Mouse (Mus musculus): ENCODE measurements around the gene Bcar3.

The Bcar3 gene

DNA sequence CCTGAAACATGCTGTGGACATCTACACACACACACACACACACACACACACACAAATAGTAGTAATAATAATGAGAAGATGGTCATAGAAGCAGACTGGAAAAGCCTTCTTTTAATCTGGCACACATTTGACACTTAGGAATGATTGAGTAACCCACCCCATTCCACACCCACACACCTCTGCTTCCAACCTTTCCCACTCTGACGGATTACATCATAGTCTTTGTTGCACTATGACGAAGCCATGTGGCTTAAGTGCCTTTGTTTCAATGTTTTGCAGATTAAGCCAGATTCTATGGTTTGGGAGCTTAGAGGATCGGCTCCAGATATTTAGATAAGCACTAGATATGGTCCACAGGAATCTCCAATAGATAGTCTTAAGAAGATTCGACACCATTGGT, 42.1 kb downstream of the Bcar3 start:
- no peak for DNase-seq (ENCODE audit: low read depth, low spot score)

DNA sequence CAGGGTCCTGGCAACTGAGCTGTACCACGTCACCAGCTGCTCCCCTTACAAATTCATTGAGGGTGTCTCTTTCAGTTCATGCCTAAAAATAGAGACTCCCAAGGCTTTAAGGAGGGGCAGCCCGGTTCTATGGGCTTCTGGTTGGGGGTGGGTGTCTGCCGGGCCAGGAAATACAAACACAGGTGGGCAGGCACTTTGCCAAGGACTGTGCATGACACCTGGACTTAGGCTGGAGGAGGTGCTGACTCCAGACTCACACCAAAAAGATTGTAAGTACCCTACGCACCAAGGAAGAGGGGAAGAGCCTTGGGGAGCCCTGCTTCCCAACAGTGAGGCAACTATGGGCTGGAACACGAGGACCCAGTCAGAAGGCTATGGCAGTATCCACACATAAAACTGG, 44.1 kb downstream of the Bcar3 start:
- no peak for DNase-seq (ENCODE audit: low read depth, low spot score)

DNA sequence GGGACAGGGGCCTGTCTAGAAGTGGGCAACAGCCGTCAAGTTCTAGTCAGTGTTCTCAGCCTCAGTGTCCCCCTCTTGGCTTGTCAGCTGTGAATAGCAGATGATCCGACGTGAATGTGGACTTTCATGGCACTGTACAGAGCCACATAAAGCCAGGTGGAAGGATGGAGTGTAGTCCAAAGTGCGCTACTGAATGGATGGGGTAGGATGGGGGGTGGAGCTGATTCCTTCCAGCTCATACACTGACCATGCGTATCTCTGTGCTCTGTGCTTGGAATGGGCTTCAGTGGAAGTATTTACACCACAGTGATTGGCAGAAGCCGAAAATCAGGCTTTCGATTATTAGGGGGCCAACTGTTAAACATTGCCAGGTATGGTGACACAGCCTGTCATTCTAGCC, 45.0 kb downstream of the Bcar3 start:
- no peak for DNase-seq (ENCODE audit: low read depth, low spot score)

DNA sequence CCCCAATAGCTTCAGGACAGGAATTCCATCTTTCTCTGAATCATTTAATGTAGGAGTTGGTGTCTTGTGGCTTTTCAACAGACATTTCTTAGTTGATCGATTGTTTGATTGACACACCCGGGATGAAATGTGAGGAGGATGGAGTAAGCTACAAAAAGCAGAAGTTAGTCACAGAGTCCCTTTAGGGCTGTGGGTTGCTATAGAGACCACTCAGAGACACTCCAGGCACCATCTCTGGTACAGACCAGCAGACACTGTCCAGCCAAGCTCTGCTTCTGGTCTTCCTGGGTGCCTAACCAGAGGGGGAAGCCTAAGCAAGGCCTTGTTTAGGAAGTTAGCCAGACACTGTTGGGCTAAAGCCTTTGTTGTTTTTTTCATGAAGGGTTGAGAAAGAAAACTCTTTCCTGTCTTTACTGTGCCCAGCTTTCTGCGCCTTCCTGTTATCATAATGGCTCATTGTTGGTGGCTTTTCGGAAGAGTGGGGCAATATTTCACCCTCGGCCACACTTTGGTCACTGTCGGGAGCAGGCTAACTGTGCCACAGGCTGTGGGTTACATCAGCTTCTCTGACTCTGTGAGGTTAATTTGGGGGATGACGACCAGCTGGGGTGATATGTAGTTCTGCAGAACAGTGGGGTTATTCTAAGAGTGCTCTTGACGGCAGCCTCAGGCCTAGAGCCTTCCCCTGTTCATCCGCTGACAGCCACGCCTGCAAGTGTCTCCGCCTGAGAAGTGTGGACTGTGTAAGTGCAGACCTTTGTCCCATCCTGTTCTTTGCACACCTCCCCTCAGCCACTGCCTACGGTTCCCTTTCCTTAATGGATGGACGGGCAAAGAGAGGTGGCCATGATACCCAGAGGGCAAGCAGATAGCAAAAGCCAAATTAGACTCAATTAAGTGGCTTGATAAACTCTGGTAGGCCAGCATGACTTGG, 46.5 kb downstream of the Bcar3 start:
- DNase-seq (ENCODE audit: low read depth, low spot score), result no peak

DNA sequence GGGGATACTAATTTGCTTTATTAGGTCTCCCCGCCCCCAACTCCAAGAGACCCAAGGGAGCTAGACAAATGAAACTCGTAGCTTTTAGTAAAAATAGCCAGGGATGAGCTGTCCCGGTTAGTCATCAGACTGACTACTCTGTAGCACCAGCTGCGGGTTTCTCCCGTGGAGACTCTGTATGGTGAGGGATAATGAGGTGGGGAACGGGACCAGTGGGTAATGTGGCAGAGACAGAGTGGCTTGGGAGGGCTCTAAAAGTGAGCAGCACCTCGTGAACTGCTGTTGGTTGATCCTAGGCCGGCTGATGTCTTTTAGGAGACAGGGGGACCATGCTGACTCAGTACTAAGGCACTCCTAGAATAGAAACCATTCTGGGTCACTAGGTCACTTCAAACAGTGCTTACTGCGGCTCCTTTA, 49.5 kb downstream of the Bcar3 start:
- DNase-seq (ENCODE audit: low read depth, low spot score), result no peak

DNA sequence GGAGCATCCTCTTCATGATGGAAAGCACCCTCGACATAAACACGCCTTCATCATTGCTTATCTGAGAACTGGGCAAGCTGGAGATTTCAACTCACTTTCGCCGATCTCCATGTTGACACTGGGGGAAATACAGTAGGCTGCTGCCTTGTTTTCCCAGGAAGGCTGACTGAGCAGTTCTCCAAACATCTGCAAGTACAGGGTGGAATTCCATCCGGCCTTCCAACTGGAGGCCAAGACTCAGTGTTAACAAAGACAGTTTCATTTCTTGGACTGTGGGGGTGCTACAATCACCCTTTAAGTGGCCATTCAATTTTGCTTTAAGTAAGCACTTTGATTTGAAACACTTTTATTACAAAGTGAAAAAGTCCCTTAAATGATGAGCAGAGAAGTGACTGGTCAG, 50.4 kb downstream of the Bcar3 start:
- no peak for DNase-seq (ENCODE audit: low read depth, low spot score)

DNA sequence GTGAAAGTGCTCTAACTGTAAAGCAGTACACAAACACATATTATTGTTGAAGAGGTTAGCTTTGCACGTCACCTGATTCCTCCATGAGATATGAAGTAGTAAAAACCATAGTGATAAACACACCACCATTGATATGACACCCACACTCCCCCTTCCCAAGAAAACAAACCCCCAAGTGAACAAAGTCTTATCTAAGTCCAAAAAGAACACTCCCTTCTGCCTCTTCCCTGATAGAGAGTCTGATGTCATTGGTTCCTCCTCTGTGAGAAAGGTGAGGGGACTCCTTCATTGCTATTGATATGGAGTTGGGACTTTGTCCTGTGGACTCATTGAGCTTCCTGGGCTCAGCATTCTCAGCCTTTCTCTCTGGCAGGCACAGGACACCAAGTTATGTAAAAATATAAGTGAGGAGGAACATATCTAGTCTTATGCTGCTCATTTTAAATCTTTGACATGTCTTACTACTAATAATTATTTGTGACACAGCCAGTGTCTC, 52.1 kb downstream of the Bcar3 start:
- DNase-seq (ENCODE audit: low read depth, low spot score), result no peak

DNA sequence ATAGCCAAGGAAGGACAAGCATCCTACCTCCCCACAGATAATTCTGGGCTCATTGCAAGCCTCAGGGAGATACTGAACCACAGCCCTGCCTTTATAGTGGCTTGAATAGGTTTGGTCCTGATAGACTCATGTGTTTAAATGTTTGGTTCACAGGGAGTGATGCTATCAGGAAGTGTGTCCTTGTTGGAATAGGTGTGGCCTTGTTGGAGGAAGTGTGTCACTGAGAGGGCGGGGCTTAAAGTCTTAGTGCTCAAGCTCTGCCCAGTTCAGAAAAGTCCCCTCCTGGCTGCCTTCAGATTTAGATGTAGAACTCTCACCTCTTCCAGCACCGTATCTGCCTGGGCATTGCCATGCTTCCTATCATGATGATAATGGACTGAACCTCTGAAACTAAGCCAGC, 52.7 kb downstream of the Bcar3 start:
- DNase-seq (ENCODE audit: low read depth, low spot score), result no peak

DNA sequence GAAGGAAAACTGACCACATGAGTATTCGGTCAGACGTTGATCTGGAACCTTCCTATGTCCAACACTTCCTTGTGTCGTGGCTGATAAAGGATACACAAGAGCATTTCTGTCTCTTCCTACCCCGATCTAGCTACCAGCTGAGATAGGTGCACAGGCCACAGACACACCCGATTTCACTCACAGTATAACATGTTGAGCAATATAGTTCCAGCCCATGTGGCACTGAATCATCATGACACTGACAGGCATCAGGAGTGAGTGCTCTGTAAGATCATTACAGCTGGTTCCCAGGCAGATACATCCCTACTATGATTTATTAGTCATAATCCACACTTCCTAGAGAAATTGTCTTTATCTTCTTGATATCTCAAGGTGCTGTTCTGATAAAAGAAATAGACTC, 54.7 kb downstream of the Bcar3 start:
- DNase-seq (ENCODE audit: low read depth, low spot score), result no peak

DNA sequence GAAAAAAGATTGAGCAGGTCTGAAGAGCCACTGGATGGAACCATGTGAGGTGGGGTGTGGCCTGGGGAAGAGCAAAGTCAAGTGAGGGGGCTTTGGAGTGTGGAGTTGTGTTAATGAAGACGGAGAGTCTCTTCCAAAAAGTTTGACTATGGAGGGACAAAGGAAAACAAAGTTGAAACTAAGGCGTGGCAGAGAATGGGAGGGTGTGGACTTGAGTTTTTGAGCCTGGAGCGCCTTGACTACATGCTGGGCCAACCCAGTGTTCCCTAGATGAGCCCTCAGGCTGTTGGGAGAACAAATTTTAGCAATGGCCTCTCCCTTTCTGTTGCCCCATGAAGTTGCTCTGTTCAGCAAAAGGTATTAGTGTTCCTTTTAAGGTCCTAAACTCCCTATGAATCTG, 58.9 kb downstream of the Bcar3 start:
- DNase-seq (ENCODE audit: low read depth, low spot score), result no peak

DNA sequence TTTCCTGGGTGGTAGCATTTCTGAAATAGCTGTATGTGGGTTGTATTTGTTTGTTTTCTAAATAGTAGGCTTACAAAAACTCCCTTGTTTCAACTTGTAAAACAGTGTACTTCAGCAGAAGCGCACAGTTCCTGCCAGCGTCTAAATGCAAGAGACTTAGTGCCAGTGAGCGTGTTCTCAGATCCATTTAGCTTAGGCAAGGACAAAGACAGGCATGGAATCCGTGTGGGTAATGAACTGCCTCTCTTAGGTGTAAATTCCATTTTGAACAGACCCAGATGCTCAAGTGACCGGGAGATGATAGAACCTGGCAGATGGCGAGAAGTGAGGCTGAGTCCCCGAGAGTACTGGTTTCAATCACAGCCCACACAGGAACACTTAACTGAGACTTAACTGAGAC, 65.5 kb downstream of the Bcar3 start:
- peak; percentile 50 for DNase-seq (ENCODE audit: low read depth, low spot score)

DNA sequence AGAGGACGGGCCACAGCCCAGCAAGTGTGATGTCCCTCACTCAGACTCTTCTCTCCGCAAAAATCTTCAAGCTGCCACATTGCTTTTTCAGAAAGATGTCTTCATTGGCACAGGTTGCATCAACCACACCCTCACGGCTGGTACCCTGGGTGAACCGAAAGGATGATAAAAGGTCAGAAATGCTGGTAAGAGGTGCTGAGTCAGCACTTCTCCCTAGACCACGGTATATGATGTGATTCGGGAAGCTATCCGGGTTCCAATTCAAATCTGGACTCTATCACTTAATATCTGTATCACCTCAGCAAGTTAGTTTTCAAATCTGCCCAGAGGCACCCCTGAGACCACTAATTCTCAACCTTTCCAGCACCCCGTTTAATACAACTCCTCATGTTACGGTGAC, 66.0 kb downstream of the Bcar3 start:
- no peak for DNase-seq (ENCODE audit: low read depth, low spot score)

DNA sequence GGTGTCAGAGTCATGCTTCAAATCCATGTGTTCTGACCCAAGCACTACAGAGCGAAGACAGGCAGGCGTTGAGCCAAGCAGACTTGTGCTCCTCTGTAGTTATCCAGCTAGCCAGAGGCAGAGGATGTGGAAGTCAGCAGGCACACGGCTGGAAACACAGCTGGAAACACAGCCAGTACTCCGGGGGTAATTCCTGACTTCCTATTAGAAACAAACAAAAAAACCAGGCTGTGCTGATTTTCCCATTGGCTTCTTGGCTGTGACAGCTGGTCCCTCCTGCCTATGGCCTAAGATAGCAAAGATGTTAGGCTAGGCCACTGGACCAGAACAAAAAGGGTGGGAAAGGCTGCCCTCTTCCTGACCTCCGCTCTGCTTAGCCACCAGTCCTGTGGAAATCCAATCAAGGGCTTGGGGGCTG, 66.8 kb downstream of the Bcar3 start:
- DNase-seq (ENCODE audit: low read depth, low spot score), result peak; percentile 47

DNA sequence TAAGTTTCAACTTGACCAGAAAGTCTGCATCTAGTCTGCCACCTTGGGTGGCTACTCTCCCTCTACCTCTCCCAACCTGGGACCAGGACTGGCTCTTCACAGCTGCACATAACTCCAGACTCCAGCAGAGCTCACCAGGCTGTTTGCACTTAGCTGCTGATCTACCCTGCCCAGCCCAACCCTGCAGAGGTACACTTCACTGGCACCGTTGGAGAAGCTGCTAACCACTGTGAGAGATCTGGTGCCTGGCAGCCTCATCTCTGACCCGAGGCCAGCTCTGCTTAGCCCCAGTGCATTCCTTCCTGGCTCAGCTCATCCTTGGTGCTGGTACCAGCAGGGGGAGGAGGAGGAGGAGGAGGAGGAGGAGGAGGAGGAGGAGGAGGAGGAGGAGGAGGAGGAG, 68.8 kb downstream of the Bcar3 start:
- DNase-seq (ENCODE audit: low read depth, low spot score), result no peak

DNA sequence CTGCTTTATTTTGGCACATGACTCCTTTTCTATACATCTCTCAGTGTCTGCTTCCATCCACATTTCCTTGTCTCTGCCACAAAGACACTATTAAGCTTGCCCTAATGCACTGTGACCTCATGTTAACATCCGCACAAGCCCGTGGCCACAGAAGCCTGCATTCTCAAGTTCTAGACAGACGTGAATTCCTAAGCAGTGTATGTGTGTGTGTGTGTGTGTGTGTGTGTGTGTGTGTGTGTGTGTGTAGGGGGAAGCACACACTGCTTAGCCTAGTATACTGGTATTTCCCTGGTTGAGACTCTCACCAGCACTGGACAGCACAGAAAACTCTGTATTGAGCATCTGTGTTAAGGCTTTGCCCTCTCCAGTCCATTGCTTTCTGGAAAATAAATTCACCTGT, 70.6 kb downstream of the Bcar3 start:
- DNase-seq (ENCODE audit: low read depth, low spot score), result no peak

DNA sequence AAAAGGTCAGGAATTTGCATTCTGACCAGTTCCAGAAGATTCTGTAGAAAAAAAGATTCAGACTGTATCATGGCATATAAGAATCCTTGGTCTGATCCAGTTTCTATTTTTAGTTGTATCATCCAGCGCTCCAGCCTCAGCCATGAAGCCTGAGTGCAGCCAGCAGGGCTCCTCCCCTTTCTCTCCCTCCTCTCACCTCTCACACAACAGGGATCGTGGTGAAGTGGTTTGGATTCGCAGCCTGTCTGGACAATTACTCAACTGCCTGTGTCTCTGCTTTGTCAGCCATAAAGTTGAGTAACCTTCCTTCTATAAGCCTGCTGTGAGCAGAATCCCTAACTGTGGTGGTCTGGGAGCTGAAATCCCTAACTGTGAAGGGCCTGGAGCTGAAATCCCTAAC, 71.4 kb downstream of the Bcar3 start:
- DNase-seq (ENCODE audit: low read depth, low spot score), result peak; percentile 16

DNA sequence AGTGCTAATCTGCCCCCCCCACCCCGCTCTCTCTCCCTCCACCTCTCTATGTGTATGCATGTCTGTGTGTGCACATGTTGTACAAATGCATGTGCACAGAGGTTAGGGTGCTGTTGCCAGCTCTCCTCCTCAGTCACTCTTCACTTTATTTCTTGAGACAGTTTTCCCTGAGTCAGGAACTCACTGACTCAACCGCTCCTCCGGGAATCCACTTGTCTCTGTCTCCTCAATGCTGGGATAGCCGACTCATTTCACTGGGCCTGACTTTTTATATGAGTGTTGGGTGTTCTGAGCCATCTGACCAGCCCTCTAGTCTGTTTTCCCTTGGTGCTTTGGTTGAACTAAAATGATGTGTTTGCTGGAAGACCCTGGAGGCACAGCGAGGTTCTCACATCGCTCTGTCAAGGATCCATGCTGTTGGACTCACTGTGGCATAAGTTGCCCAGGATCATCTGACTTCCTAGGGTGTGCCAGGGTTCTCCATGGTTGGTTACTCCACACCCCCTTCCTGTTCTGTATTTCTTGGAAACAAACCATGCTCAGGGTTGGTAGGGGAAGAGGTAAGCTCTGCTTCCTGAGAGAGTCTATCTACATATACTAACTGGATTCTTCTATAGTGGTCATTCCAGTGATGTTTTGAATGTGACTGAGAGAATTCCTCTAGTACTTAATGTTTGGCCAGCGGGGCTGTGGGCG, 77.9 kb downstream of the Bcar3 start:
- no peak for DNase-seq (ENCODE audit: low read depth, low spot score)

DNA sequence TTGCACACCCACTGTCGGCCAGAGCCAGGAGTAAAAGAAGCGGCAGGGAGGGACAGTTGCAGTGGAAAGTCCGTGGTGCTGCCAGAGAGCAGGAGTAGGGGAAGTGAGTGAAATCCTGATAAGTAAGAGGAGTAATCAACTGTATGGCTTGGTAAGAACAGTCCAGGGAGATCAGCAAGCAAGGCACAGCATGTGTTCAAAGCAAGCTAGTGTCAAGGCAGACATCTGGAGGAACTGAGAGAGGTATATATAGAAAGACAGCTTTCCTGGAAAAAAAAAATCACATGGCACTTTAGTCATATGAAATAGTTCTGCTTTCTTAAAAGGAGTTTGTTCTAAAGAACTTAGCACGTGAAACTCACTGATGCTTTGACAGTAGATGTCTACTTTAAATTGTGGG, 78.7 kb downstream of the Bcar3 start:
- no peak for DNase-seq (ENCODE audit: low read depth, low spot score)

DNA sequence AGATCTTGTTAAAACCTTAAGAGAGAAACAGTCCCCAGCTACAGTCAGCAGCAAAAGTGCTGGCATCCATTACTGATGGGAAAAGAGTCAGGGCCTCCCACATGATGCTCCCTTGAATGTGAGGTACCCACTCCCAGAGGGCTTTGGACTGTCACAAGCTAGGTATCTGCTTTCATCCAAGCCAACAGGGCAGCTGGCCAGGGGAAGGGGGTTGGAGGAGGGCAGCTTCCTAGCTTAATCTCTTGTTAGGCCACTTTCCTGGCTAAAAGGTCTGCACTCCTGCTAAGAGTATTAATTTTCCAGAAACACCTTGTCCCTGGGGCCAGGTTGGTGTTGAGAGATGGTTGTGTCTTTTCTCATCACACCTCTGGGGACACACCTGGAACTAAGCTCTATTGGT, 82.1 kb downstream of the Bcar3 start:
- DNase-seq (ENCODE audit: low read depth, low spot score), result no peak

DNA sequence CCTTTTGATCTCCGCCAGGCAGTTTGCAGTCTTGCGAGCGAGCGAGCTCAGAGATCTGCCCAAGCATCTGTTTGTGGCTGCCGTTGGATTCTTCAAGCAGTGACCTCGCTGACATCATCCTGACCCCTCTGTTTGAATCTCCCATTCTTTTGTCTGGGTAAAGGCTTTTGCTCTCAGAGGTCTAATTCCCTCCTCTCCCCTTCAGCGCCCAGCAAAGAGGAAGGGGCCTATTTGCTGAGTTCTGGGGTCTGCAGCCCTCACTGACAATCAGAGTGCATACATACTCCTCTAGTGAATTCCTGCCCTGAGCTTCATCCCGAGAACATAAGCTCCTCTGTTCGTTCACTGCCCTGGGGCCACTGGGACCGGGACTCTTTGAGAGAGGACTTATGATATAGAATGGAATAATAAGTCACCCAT, 82.5 kb downstream of the Bcar3 start:
- DNase-seq (ENCODE audit: low read depth, low spot score), result peak; percentile 28

DNA sequence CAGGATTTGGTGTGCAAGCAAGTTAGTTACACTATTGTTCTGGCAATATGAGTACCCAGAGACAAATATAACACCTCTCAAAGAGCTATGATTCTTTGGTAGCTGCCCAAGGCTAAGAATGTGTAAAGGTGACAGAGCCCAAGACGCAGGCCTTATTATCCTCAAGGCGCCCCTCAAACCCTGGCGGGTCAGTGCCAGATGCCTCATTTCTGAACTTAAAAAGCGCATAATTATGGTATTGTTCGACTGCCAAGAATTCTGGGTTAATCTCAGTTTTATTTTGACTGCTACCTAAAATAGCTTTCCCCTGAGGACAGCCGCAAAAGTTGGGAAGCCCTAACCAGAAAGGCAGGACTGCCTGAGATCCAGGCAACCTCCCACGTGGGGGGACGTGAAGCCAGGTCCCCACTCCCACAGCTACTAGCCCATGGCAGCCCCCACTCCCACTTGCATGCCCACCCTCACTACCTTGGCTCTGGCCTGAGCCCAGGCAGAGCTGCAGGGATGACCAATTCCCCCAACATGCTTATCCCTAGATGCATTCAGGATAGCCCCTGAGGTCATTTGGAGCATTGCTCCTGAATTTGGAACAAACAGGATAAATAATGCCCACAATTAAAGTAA, 83.0 kb downstream of the Bcar3 start:
- no peak for DNase-seq (ENCODE audit: low read depth, low spot score)

DNA sequence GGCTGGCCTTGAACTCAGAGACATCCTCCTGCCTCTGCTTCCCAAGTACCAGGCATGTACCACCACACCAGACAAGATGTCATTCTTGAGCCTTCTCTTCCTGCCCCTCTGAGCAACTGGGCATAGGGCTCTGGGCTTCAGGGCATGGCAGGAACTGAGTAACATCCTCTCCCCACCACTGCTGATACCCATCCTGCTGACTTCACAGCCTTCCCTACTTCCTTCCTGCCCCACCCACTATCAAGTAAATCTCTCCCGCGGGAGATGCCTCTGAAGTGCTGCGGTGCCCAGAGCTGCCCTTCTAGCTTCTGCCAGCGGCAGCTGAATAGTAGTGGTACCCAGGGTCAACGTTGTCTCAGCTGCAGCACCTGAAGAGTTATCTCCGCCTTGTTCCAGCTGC, 84.7 kb downstream of the Bcar3 start:
- no peak for DNase-seq (ENCODE audit: low read depth, low spot score)
